Mouse (Mus musculus): ENCODE data around the gene Olfr434.

DNA sequence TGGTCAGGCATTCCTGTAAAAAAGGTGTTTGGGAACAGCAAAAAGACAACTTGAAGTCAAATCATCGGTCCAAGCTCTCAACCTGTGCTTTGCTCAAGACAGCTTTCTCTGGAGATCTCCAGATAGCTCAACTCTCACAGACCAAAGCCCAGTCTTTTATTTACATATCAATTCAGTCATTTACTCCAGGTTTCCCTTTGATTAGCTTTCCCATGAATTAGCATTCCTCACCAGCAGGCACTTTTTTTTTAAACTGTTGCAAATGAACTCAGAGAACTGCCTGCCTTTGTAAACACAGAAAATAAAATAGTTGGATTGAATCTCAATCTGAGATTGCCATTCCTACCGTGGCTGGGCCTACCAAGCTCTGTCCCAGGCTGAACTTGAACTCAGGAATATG, 7.5 kb upstream of the Olfr434 start:
- TF ChIP-seq FLI1 (IDR thresholded peaks at IDR 0.05; ENCODE audit: low read length) (no peak), GATA1 (IDR thresholded peaks at IDR 0.05; ENCODE audit: borderline replicate concordance, low read length) (no peak)
